Mouse (Mus musculus) adipocyte (in vitro differentiated cells): ENCODE data around the gene Ddx39b.

Experiments used
- DNase-seq: peaks from one replicate; pipeline ENCODE4 v3.0.0-alpha.2; 2016; ENCODE audit warnings: low spot score

The Ddx39b gene

GRCm38 (mm10) chr17:35243086-35243485 is 1.5 kb downstream of the Ddx39b start:
- DNase-seq = peak; percentile 76

GRCm38 (mm10) chr17:35244999-35245398 is 3.5 kb downstream of the Ddx39b start:
- no peak for DNase-seq

GRCm38 (mm10) chr17:35245731-35246623 is 4.4 kb downstream of the Ddx39b start:
- no peak for DNase-seq

- DNase-seq = no peak
These were observed 5.6 kb downstream of the Ddx39b start for GRCm38 (mm10) chr17:35247144-35247543.

- no peak for DNase-seq
These were observed 7.4 kb downstream of the Ddx39b start for GRCm38 (mm10) chr17:35248986-35249385.

- no peak for DNase-seq
These were observed 8.1 kb downstream of the Ddx39b start for GRCm38 (mm10) chr17:35249451-35250197.

- DNase-seq = no peak
These were observed 9.0 kb downstream of the Ddx39b start for GRCm38 (mm10) chr17:35250348-35251120.

GRCm38 (mm10) chr17:35251162-35251719 is 9.7 kb downstream of the Ddx39b start:
- DNase-seq = no peak

GRCm38 (mm10) chr17:35251981-35252380 is 10.4 kb downstream of the Ddx39b start:
- no peak for DNase-seq

GRCm38 (mm10) chr17:35252619-35253292 is 11.2 kb downstream of the Ddx39b start:
- DNase-seq = no peak

- no peak for DNase-seq
These were observed 11.9 kb downstream of the Ddx39b start for GRCm38 (mm10) chr17:35253293-35254093.

GRCm38 (mm10) chr17:35254241-35255098 is 12.9 kb downstream of the Ddx39b start:
- DNase-seq = peak; percentile 61

- DNase-seq = no peak
These were observed 13.8 kb downstream of the Ddx39b start for GRCm38 (mm10) chr17:35255301-35255700.

- DNase-seq = no peak
These were observed 14.2 kb downstream of the Ddx39b start for GRCm38 (mm10) chr17:35255704-35256103.

- no peak for DNase-seq
These were observed 15.8 kb downstream of the Ddx39b start for GRCm38 (mm10) chr17:35257378-35257777.

- peak; percentile 97 for DNase-seq
These were observed 16.4 kb downstream of the Ddx39b start for GRCm38 (mm10) chr17:35257824-35258491.

GRCm38 (mm10) chr17:35258492-35259478 is 17.2 kb downstream of the Ddx39b start:
- DNase-seq = no peak

GRCm38 (mm10) chr17:35259621-35260020 is 18.1 kb downstream of the Ddx39b start:
- DNase-seq = no peak
